Mouse (Mus musculus): ENCODE data around the gene Oxnad1. TPM values are rescaled to one million over a fixed set of nuclear protein-coding genes. Genes with fewer than 3 reads are reported as not detected.

The Oxnad1 gene
- polyA plus RNA-seq (2015; fragmentation: Nextera tagmentation; extraction: Ambion mirVana), result 25.8 and 29.8 TPM in 2 replicates

GRCm38 (mm10) chr14:32084761-32085485 lies at the start of gene Oxnad1:
TSS of gene Oxnad1 (plus strand) at chr14:32085374.
- no peaks in the 10 kb centered on the region for H3K27me3 ChIP-seq (ENCODE audit: control insufficient read depth, insufficient read depth, low read length)
- peaks cover 12% of the 10 kb centered on the region for H3K36me3 ChIP-seq (ENCODE audit: control insufficient read depth, insufficient read depth, low read length)
- 2% methylated on average over 22 of the region's 22 CpGs for whole genome bisulfite sequencing

GRCm38 (mm10) chr14:32036482-32036881 lies 48.7 kb upstream of the Oxnad1 start:
- Histone ChIP-seq H3K4me1 (ENCODE audit: control insufficient read depth, insufficient read depth, low read length) (no peaks in the 10 kb centered on the region), H3K27me3 (ENCODE audit: control insufficient read depth, insufficient read depth, low read length) (no peaks in the 10 kb centered on the region), H3K4me3 (replicated peaks; ENCODE audit: low read length) (no peak overlapping the region), H3K4me2 (ENCODE audit: low read depth, low read length) (no peak overlapping the region), H3K36me3 (ENCODE audit: control insufficient read depth, insufficient read depth, low read length) (no peaks in the 10 kb centered on the region), H3K9ac (ENCODE audit: low read length) (no peak overlapping the region), H3K9me3 (replicated peaks; ENCODE audit: control insufficient read depth, low read length) (no peaks in the 10 kb centered on the region), H3K27ac (ENCODE audit: low read length) (no peak overlapping the region)
- ATAC-seq (ENCODE audit: insufficient read depth, low FRiP score), result no peak
- 71% methylated on average over 5 of the region's 5 CpGs for WGBS

More at GRCm38 (mm10) chr14:32084761-32085485, at the start of gene Oxnad1:
- peak; percentile 95 for ATAC-seq (ENCODE audit: insufficient read depth, low FRiP score)
- peak within 1 kb of the TSS; percentile 70 for H3K4me3 ChIP-seq (replicated peaks; ENCODE audit: low read length)
- H3K9me3 ChIP-seq (replicated peaks; ENCODE audit: control insufficient read depth, low read length), result no peaks in the 10 kb centered on the region
- peak within 1 kb of the TSS; percentile 85 for H3K4me2 ChIP-seq (ENCODE audit: low read depth, low read length)
- H3K9ac ChIP-seq (ENCODE audit: low read length), result peak within 1 kb of the TSS; percentile 86
- H3K4me1 ChIP-seq (ENCODE audit: control insufficient read depth, insufficient read depth, low read length), result peaks cover 7% of the 10 kb centered on the region
- H3K27ac ChIP-seq (ENCODE audit: low read length), result peak within 1 kb of the TSS; percentile 94

- no peak overlapping the region for H3K27ac ChIP-seq (ENCODE audit: low read length)
- H3K9me3 ChIP-seq (replicated peaks; ENCODE audit: control insufficient read depth, low read length), result no peaks in the 10 kb centered on the region
- no peak for ATAC-seq (ENCODE audit: insufficient read depth, low FRiP score)
- no peaks in the 10 kb centered on the region for H3K4me1 ChIP-seq (ENCODE audit: control insufficient read depth, insufficient read depth, low read length)
- H3K9ac ChIP-seq (ENCODE audit: low read length), result no peak overlapping the region
- no peaks in the 10 kb centered on the region for H3K36me3 ChIP-seq (ENCODE audit: control insufficient read depth, insufficient read depth, low read length)
- WGBS, result 80% methylated on average over 8 of the region's 8 CpGs
- H3K27me3 ChIP-seq (ENCODE audit: control insufficient read depth, insufficient read depth, low read length), result no peaks in the 10 kb centered on the region
- H3K4me2 ChIP-seq (ENCODE audit: low read depth, low read length), result no peak overlapping the region
- H3K4me3 ChIP-seq (replicated peaks; ENCODE audit: low read length), result no peak overlapping the region
Observed at GRCm38 (mm10) chr14:32037661-32038252, 47.4 kb upstream of the Oxnad1 start.

- peak; percentile 71; the same call in 1 of the 2 replicates for ATAC-seq (ENCODE audit: insufficient read depth, low FRiP score)
- H3K9ac ChIP-seq (ENCODE audit: low read length), result no peak overlapping the region
Observed at GRCm38 (mm10) chr14:32042108-32042507, 43.1 kb upstream of the Oxnad1 start.

GRCm38 (mm10) chr14:32046357-32046756 lies 38.8 kb upstream of the Oxnad1 start:
- Histone ChIP-seq H3K4me3 (replicated peaks; ENCODE audit: low read length) (no peak overlapping the region), H3K9ac (ENCODE audit: low read length) (no peak overlapping the region), H3K36me3 (ENCODE audit: control insufficient read depth, insufficient read depth, low read length) (no peaks in the 10 kb centered on the region), H3K27ac (ENCODE audit: low read length) (no peak overlapping the region), H3K4me1 (ENCODE audit: control insufficient read depth, insufficient read depth, low read length) (no peaks in the 10 kb centered on the region), H3K9me3 (replicated peaks; ENCODE audit: control insufficient read depth, low read length) (no peaks in the 10 kb centered on the region), H3K27me3 (ENCODE audit: control insufficient read depth, insufficient read depth, low read length) (no peaks in the 10 kb centered on the region), H3K4me2 (ENCODE audit: low read depth, low read length) (no peak overlapping the region)
- no peak for ATAC-seq (ENCODE audit: insufficient read depth, low FRiP score)
- WGBS, result 63% methylated on average over 8 of the region's 8 CpGs

More at GRCm38 (mm10) chr14:32042108-32042507, 43.1 kb upstream of the Oxnad1 start:
- 36% methylated on average over 5 of the region's 5 CpGs for WGBS
- Histone ChIP-seq H3K4me1 (ENCODE audit: control insufficient read depth, insufficient read depth, low read length) (no peaks in the 10 kb centered on the region), H3K9me3 (replicated peaks; ENCODE audit: control insufficient read depth, low read length) (no peaks in the 10 kb centered on the region), H3K36me3 (ENCODE audit: control insufficient read depth, insufficient read depth, low read length) (no peaks in the 10 kb centered on the region), H3K27me3 (ENCODE audit: control insufficient read depth, insufficient read depth, low read length) (no peaks in the 10 kb centered on the region), H3K4me3 (replicated peaks; ENCODE audit: low read length) (no peak overlapping the region), H3K27ac (ENCODE audit: low read length) (no peak overlapping the region), H3K4me2 (ENCODE audit: low read depth, low read length) (no peak overlapping the region)

GRCm38 (mm10) chr14:32050171-32050570 lies 35.0 kb upstream of the Oxnad1 start:
- Histone ChIP-seq H3K27ac (ENCODE audit: low read length) (no peak overlapping the region), H3K4me3 (replicated peaks; ENCODE audit: low read length) (no peak overlapping the region), H3K4me1 (ENCODE audit: control insufficient read depth, insufficient read depth, low read length) (no peaks in the 10 kb centered on the region), H3K9me3 (replicated peaks; ENCODE audit: control insufficient read depth, low read length) (no peaks in the 10 kb centered on the region), H3K36me3 (ENCODE audit: control insufficient read depth, insufficient read depth, low read length) (no peaks in the 10 kb centered on the region), H3K9ac (ENCODE audit: low read length) (no peak overlapping the region), H3K27me3 (ENCODE audit: control insufficient read depth, insufficient read depth, low read length) (no peaks in the 10 kb centered on the region), H3K4me2 (ENCODE audit: low read depth, low read length) (no peak overlapping the region)
- no peak for ATAC-seq (ENCODE audit: insufficient read depth, low FRiP score)
- WGBS, result 78% methylated on average over 6 of the region's 6 CpGs

GRCm38 (mm10) chr14:32053895-32054294 lies 31.3 kb upstream of the Oxnad1 start:
- 67% methylated on average over 5 of the region's 5 CpGs for WGBS
- no peaks in the 10 kb centered on the region for H3K36me3 ChIP-seq (ENCODE audit: control insufficient read depth, insufficient read depth, low read length)
- H3K4me2 ChIP-seq (ENCODE audit: low read depth, low read length), result no peak overlapping the region
- no peaks in the 10 kb centered on the region for H3K9me3 ChIP-seq (replicated peaks; ENCODE audit: control insufficient read depth, low read length)
- H3K9ac ChIP-seq (ENCODE audit: low read length), result no peak overlapping the region
- H3K27ac ChIP-seq (ENCODE audit: low read length), result no peak overlapping the region
- H3K4me3 ChIP-seq (replicated peaks; ENCODE audit: low read length), result no peak overlapping the region
- no peak for ATAC-seq (ENCODE audit: insufficient read depth, low FRiP score)
- no peaks in the 10 kb centered on the region for H3K27me3 ChIP-seq (ENCODE audit: control insufficient read depth, insufficient read depth, low read length)
- H3K4me1 ChIP-seq (ENCODE audit: control insufficient read depth, insufficient read depth, low read length), result no peaks in the 10 kb centered on the region; the same call in 1 of the 2 replicates

GRCm38 (mm10) chr14:32054788-32055187 lies 30.4 kb upstream of the Oxnad1 start:
- Histone ChIP-seq H3K4me3 (replicated peaks; ENCODE audit: low read length) (no peak overlapping the region), H3K36me3 (ENCODE audit: control insufficient read depth, insufficient read depth, low read length) (no peaks in the 10 kb centered on the region), H3K4me1 (ENCODE audit: control insufficient read depth, insufficient read depth, low read length) (no peaks in the 10 kb centered on the region; the same call in 1 of the 2 replicates), H3K27ac (ENCODE audit: low read length) (no peak overlapping the region), H3K9me3 (replicated peaks; ENCODE audit: control insufficient read depth, low read length) (no peaks in the 10 kb centered on the region), H3K4me2 (ENCODE audit: low read depth, low read length) (no peak overlapping the region), H3K9ac (ENCODE audit: low read length) (no peak overlapping the region), H3K27me3 (ENCODE audit: control insufficient read depth, insufficient read depth, low read length) (no peaks in the 10 kb centered on the region)
- ATAC-seq (ENCODE audit: insufficient read depth, low FRiP score), result no peak
- WGBS, result 50% methylated on average over 10 of the region's 10 CpGs

GRCm38 (mm10) chr14:32055781-32056180 lies 29.4 kb upstream of the Oxnad1 start:
- H3K27me3 ChIP-seq (ENCODE audit: control insufficient read depth, insufficient read depth, low read length), result no peaks in the 10 kb centered on the region
- no peak overlapping the region for H3K4me2 ChIP-seq (ENCODE audit: low read depth, low read length)
- H3K9me3 ChIP-seq (replicated peaks; ENCODE audit: control insufficient read depth, low read length), result no peaks in the 10 kb centered on the region
- ATAC-seq (ENCODE audit: insufficient read depth, low FRiP score), result no peak
- H3K4me3 ChIP-seq (replicated peaks; ENCODE audit: low read length), result no peak overlapping the region
- H3K27ac ChIP-seq (ENCODE audit: low read length), result no peak overlapping the region
- H3K9ac ChIP-seq (ENCODE audit: low read length), result no peak overlapping the region
- 50% methylated on average over 8 of the region's 8 CpGs for WGBS
- no peaks in the 10 kb centered on the region; the same call in 1 of the 2 replicates for H3K4me1 ChIP-seq (ENCODE audit: control insufficient read depth, insufficient read depth, low read length)
- H3K36me3 ChIP-seq (ENCODE audit: control insufficient read depth, insufficient read depth, low read length), result no peaks in the 10 kb centered on the region

Measured in stomach, embryonic 16.5 days (tissue).